Mouse (Mus musculus): Measurements from ENCODE around the gene Hist1h2bm. TPM values are rescaled to one million over a fixed set of nuclear protein-coding genes. Genes with fewer than 3 reads are reported as not detected.
"Not testable (repeated sequence)": the region's sequence is repeated elsewhere in the genome, so short reads cannot be mapped to it uniquely, and the experiment has no call there.

Hist1h2bm gene
- polyA plus RNA-seq, 1 experiment, result not detected

- peak; percentile 80 to 81 for DNase-seq
- not testable (repeated sequence) for H3K27ac ChIP-seq (ENCODE audit: insufficient read depth, low read length); H3K4me1 ChIP-seq (ENCODE audit: control insufficient read depth, insufficient read depth, low read length); H3K27me3 ChIP-seq (ENCODE audit: control insufficient read depth, insufficient read depth, low read length)
- peak within 1 kb of the TSS; percentile 35 for H3K4me3 ChIP-seq (replicated peaks; ENCODE audit: insufficient read depth, low read depth, low read length)
- peak; percentile 74; the same call in 1 of the 2 replicates for TF ChIP-seq POLR2A (IDR thresholded peaks at IDR 0.05; ENCODE audit: borderline replicate concordance, insufficient read depth, low read length)
- WGBS, result under 1% methylated on average over 48 of the region's 56 CpGs
Measured at GRCm38 (mm10) chr13:21734906-21735767, 13.3 kb downstream of the Hist1h2bm start, which contains the start of gene Hist1h4j. Hist1h4j (plus strand) TSS chr13:21735064.

GRCm38 (mm10) chr13:21745006-21745405, 23.2 kb downstream of the Hist1h2bm start:
- H3K4me1 ChIP-seq (ENCODE audit: control insufficient read depth, insufficient read depth, low read length), result no peaks in the 10 kb centered on the region
- H3K4me3 ChIP-seq (replicated peaks; ENCODE audit: insufficient read depth, low read depth, low read length), result no peak overlapping the region
- TF ChIP-seq CTCF (IDR thresholded peaks at IDR 0.05; ENCODE audit: borderline replicate concordance, insufficient read depth, low read depth, low read length) (no peak), POLR2A (IDR thresholded peaks at IDR 0.05; ENCODE audit: borderline replicate concordance, insufficient read depth, low read length) (no peak)
- WGBS, result 97% methylated on average over 1 of the region's 1 CpGs
- no peak for DNase-seq
- H3K27me3 ChIP-seq (ENCODE audit: control insufficient read depth, insufficient read depth, low read length), result no peaks in the 10 kb centered on the region
- H3K27ac ChIP-seq (ENCODE audit: insufficient read depth, low read length), result no peak overlapping the region

DNA sequence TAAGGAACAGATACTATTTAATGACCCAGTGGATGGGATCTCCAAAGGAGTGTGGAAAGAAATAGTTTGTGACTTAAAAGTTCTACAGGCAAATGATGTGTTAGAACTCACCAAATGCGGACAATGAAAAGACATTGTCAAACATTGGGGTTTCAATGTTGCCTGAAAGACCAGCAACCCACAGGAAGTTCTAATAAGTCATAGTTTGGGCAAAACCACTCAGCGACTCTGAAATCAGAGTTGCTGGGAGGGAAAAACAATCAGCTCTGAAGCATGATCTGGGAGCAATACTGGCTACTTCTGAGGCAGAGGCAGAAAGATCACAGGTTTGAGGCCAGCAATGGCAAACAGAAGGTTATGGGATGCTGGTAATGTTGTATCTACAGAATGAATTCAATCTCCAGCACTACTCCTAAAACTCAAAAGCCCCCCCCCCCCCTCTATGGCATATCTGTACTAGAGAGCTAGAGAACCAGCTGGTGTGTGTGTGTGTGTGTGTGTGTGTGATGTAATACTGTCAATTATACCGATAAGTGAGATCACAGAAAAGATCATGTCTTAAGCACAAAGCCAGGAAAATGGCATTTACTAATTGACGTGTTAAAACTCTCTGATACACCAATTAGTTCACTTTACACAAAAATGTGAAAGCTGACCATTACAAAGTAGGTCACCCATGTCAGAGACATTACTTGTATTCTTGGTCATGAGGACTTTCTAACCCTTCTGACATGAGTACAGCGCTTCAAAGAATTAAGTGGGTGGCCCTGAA, 27.7 kb downstream of the Hist1h2bm start:
- WGBS, result 15% methylated on average over 5 of the region's 5 CpGs
- TF ChIP-seq CTCF (IDR thresholded peaks at IDR 0.05; ENCODE audit: borderline replicate concordance, insufficient read depth, low read depth, low read length), result no peak
- no peak for TF ChIP-seq POLR2A (IDR thresholded peaks at IDR 0.05; ENCODE audit: borderline replicate concordance, insufficient read depth, low read length)
- no peak for DNase-seq
- H3K4me1 ChIP-seq (ENCODE audit: control insufficient read depth, insufficient read depth, low read length), result no peaks in the 10 kb centered on the region
- H3K27ac ChIP-seq (ENCODE audit: insufficient read depth, low read length), result no peak overlapping the region; the same call in 1 of the 2 replicates
- no peaks in the 10 kb centered on the region for H3K27me3 ChIP-seq (ENCODE audit: control insufficient read depth, insufficient read depth, low read length)
- H3K4me3 ChIP-seq (replicated peaks; ENCODE audit: insufficient read depth, low read depth, low read length), result peak overlapping the region; percentile 48

DNA sequence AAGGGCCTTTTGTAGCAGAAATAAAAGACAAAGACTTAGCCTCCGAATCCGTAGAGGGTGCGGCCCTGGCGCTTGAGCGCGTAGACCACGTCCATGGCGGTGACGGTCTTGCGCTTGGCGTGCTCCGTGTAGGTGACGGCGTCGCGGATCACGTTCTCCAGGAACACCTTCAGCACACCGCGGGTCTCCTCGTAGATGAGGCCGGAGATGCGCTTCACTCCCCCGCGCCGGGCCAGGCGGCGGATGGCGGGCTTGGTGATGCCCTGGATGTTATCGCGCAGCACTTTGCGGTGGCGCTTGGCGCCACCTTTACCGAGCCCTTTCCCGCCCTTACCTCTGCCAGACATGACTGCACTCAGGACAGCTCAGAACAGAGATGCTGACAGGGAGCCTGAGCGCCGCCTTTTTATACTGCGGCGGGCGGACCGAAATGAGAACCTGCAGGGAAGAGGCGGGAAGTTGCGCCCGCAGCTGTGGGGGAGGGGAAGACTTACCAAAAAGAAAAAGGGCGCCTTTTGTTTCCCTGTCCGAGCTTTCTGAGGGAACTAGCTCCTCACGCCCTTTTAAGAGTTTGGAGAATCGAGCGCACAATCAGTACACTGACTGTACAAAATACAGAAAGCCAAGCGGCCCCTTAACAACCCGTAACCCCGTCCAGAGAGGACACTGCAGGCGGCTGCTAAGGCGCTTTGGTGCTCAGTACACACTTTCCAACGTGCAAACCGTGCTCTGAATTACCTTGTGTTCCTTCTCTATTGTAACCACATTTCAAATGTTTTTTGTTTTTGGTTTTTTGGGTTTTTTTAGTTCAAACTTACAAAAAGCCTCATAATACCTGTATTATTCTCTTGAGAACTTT, 28.5 kb downstream of the Hist1h2bm start, which contains the start of gene Hist1h4k:
Gene Hist1h4k, minus strand, starts transcription at position 347 of the 859 bp plus-strand sequence.
- peak; percentile 89; the same call in 1 of the 2 replicates for TF ChIP-seq POLR2A (IDR thresholded peaks at IDR 0.05; ENCODE audit: borderline replicate concordance, insufficient read depth, low read length)
- Histone ChIP-seq H3K4me3 (replicated peaks; ENCODE audit: insufficient read depth, low read depth, low read length) (peak within 1 kb of the TSS; percentile 59), H3K27ac (ENCODE audit: insufficient read depth, low read length) (peak within 1 kb of the TSS; percentile 41; the same call in 1 of the 2 replicates)
- not testable (repeated sequence) for H3K4me1 ChIP-seq (ENCODE audit: control insufficient read depth, insufficient read depth, low read length); H3K27me3 ChIP-seq (ENCODE audit: control insufficient read depth, insufficient read depth, low read length)
- peak; percentile 95 for DNase-seq
- under 1% methylated on average over 50 of the region's 56 CpGs for WGBS

DNA sequence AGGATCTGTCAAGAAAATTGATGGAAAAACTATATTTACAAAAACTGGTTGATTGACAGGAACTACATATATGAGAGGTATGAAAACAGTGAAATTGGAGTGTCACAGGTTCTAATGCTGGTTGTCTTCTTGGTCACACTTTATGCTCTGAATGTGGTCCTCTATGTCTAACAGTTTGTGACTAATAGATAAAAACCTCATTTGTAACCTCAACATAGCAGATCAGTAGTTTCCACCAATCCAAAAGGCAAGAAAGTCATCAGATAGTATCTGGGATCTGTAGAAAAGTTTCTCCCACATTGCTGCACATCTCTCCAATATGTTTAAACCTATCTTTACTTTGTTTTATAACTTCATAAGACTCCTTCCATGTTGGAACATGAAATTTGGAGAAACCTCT, 29.6 kb downstream of the Hist1h2bm start:
- no peak overlapping the region for H3K4me3 ChIP-seq (replicated peaks; ENCODE audit: insufficient read depth, low read depth, low read length)
- no peak overlapping the region for H3K27ac ChIP-seq (ENCODE audit: insufficient read depth, low read length)
- TF ChIP-seq POLR2A (IDR thresholded peaks at IDR 0.05; ENCODE audit: borderline replicate concordance, insufficient read depth, low read length) (no peak), CTCF (IDR thresholded peaks at IDR 0.05; ENCODE audit: borderline replicate concordance, insufficient read depth, low read depth, low read length) (no peak)
- DNase-seq, result no peak
- no peaks in the 10 kb centered on the region for H3K4me1 ChIP-seq (ENCODE audit: control insufficient read depth, insufficient read depth, low read length)
- no peaks in the 10 kb centered on the region for H3K27me3 ChIP-seq (ENCODE audit: control insufficient read depth, insufficient read depth, low read length)

GRCm38 (mm10) chr13:21751827-21752226, 30.0 kb downstream of the Hist1h2bm start:
- H3K27me3 ChIP-seq (ENCODE audit: control insufficient read depth, insufficient read depth, low read length), result no peaks in the 10 kb centered on the region
- 50% methylated on average over 3 of the region's 3 CpGs for WGBS
- H3K4me3 ChIP-seq (replicated peaks; ENCODE audit: insufficient read depth, low read depth, low read length), result no peak overlapping the region
- DNase-seq, result no peak
- no peak for TF ChIP-seq CTCF (IDR thresholded peaks at IDR 0.05; ENCODE audit: borderline replicate concordance, insufficient read depth, low read depth, low read length)
- no peak for TF ChIP-seq POLR2A (IDR thresholded peaks at IDR 0.05; ENCODE audit: borderline replicate concordance, insufficient read depth, low read length)
- no peak overlapping the region for H3K27ac ChIP-seq (ENCODE audit: insufficient read depth, low read length)
- no peaks in the 10 kb centered on the region for H3K4me1 ChIP-seq (ENCODE audit: control insufficient read depth, insufficient read depth, low read length)

GRCm38 (mm10) chr13:21752356-21752755, 30.5 kb downstream of the Hist1h2bm start:
- Histone ChIP-seq H3K27me3 (ENCODE audit: control insufficient read depth, insufficient read depth, low read length) (no peaks in the 10 kb centered on the region), H3K4me1 (ENCODE audit: control insufficient read depth, insufficient read depth, low read length) (no peaks in the 10 kb centered on the region), H3K27ac (ENCODE audit: insufficient read depth, low read length) (no peak overlapping the region), H3K4me3 (replicated peaks; ENCODE audit: insufficient read depth, low read depth, low read length) (no peak overlapping the region)
- TF ChIP-seq POLR2A (IDR thresholded peaks at IDR 0.05; ENCODE audit: borderline replicate concordance, insufficient read depth, low read length) (no peak), CTCF (IDR thresholded peaks at IDR 0.05; ENCODE audit: borderline replicate concordance, insufficient read depth, low read depth, low read length) (no peak)
- no peak for DNase-seq
- WGBS, result 30% methylated on average over 3 of the region's 3 CpGs
